Mouse (Mus musculus) thymus, postnatal 25 days (tissue): ENCODE data around the gene Zfp110.

Experiments
- DNase-seq: peaks from one replicate; pipeline ENCODE4 v3.0.0; 2022

Gene Zfp110

GRCm38 (mm10) chr7:12897655-12898410 is 63.3 kb downstream of the Zfp110 start, which contains the start of gene Zscan22:
Zscan22 (plus strand) TSS chr7:12897815.
- DNase-seq, result peak; percentile 79
